Mouse (Mus musculus): Measurements from ENCODE around the gene Mrpl38.
"Not testable (repeated sequence)": the region's sequence is repeated elsewhere in the genome, so short reads cannot be mapped to it uniquely, and the experiment has no call there.

Mrpl38 gene

GRCm38 (mm10) chr11:116110131-116110530 lies 28.5 kb downstream of the Mrpl38 start:
- peak; percentile 82 to 87 for DNase-seq

DNA sequence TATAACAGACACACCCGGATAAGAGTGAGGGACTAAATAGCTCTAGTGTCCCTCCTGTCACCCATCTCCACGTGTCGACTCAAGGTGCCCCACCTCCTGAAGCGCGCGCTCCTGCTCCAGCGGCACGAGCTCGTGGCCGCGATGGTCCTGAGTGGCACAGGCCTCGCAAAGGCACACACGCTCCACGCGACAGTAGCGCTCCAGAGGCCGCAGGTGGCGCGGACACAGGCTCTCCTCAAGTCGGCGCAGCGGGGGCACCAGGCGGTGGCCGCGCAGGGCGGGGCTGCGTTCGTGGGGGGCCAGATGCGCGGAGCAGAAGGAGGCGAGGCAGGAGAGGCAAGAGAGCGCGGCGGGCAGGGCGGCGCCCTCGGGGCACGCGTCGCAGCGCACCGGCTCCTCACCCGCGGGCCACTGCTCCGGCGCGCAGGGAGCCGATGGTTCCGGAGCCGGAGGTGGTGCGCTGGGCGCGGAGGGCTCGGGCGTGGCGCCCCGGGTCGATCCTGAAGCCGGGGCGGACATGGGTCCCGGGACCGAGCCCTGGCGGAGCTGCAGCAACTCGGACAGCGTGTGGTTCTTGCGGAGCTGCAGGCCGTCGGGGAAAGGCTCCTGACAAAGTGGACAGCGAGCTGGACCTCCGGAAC lies 29.1 kb downstream of the Mrpl38 start:
- peak; percentile 60 to 74 for DNase-seq

- peak; percentile 61 to 67 for DNase-seq
Measured at GRCm38 (mm10) chr11:116108464-116109137, 30.1 kb downstream of the Mrpl38 start.

DNA sequence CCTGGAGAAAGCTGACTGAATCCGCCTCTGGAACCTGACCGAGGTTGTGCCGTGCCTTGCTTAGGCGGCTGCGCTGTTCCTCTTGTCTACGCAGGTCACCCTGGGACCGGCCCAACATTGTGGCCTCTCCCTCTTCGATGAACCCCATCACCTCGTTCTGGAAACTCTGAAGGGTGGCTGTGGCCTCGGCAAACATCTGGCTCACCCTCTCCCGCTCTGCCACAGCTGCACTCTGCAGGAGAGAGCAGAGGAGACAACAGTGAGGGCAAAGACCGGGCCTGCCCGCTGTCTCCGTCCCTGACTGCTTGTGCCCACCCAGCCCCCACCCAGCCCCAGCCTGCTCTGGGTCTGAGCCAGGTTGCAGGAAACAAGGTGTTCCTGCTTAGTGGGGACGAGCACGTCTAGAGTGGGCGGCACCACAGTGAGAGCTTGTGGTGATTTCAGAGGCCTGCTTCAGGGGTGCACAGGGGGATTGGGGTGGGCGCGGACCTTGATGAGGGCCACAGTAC lies 30.8 kb downstream of the Mrpl38 start:
- peak; percentile 41 to 58 for DNase-seq

GRCm38 (mm10) chr11:116106963-116107776 lies 31.5 kb downstream of the Mrpl38 start:
- DNase-seq, result peak; percentile 52 to 66

- DNase-seq, result peak; percentile 51 to 64
Measured at GRCm38 (mm10) chr11:116106154-116106962, 32.3 kb downstream of the Mrpl38 start.

DNA sequence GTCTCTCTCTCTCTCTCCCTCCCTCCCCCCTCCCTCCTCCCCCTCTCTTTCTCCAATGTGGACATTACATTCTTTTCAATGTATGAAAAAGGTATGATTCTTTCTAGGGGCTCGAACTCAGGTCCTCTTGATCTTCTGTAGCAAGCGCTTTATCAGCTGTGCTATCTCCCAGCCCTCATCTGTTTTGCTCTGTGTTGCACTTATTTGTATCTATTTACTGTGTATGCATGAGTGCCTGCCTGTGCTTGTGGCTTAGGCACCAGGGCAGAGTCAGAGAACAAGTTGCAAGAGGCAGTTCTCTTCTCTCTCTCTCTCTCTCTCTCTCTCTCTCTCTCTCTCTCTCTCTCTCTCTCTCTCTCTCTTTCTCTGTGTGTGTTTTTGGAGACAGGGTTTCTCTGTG lies 33.6 kb downstream of the Mrpl38 start:
- DNase-seq, result no peak

GRCm38 (mm10) chr11:116104006-116104646 lies 34.5 kb downstream of the Mrpl38 start:
- DNase-seq, result peak; percentile 69 to 75

- no peak for DNase-seq
Measured at GRCm38 (mm10) chr11:116103572-116103971, 35.1 kb downstream of the Mrpl38 start.

DNA sequence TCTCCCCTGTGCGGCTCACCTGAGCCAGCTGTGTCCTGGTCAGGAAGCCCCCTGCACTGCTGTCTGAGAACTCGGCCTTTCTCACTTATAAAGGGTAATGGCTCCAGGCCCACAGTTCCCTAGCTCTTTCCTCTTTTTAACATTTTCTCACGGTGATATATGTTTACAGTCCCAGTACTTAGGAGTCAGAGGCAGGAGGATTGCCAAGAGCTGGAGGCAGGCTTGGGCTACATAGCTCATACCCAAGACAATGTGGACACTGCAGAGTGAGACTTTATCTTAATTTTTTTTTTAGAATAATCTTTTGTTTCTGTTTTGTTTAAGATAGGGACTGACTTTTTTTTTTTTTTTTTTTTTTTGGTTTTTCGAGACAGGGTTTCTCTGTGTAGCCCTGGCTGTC lies 36.2 kb downstream of the Mrpl38 start:
- DNase-seq, result no peak

GRCm38 (mm10) chr11:116101931-116102381 lies 36.7 kb downstream of the Mrpl38 start:
- DNase-seq, result peak; percentile 55 to 67

DNA sequence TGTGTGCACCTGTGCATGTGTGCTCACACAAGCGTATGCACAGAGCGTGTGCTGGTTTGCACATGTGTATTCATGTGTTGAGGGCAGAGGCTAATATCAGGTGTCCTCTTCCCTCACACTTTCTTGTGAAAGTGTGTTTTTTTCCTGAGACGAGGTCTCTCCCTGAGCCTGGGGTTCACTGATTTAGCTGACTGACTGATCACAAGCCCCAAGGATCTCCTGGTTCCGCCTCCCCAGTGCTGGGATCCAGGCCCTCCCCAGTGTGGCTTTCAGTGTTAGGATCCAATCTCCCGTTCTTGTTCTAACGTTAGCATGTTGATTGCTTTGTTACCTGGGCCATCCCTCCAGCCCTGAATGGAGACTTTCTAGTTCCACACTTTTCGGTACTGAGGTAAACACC lies 37.8 kb downstream of the Mrpl38 start:
- DNase-seq, result no peak

GRCm38 (mm10) chr11:116100385-116100784 lies 38.3 kb downstream of the Mrpl38 start:
- peak; percentile 57 to 68 for DNase-seq

DNA sequence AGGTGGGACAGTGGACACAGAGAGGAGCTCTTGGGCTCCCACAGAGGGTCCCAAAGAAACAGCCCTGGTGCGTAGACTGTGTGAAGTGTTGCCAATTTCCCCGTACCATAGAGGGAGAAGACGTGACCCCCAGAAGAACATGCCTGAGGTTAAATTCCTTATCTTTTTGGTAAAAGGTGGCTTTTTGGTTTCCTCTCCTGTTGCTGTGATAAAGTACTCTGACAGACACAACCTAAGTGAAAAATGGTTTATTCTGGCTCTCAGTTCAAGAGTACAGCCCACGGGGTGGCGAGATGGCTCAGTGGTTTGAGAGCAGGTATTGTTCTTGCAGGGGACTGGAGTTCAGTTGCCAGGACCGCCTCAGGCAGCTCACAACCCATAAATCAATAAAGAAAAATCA lies 39.2 kb downstream of the Mrpl38 start:
- DNase-seq, result no peak

DNA sequence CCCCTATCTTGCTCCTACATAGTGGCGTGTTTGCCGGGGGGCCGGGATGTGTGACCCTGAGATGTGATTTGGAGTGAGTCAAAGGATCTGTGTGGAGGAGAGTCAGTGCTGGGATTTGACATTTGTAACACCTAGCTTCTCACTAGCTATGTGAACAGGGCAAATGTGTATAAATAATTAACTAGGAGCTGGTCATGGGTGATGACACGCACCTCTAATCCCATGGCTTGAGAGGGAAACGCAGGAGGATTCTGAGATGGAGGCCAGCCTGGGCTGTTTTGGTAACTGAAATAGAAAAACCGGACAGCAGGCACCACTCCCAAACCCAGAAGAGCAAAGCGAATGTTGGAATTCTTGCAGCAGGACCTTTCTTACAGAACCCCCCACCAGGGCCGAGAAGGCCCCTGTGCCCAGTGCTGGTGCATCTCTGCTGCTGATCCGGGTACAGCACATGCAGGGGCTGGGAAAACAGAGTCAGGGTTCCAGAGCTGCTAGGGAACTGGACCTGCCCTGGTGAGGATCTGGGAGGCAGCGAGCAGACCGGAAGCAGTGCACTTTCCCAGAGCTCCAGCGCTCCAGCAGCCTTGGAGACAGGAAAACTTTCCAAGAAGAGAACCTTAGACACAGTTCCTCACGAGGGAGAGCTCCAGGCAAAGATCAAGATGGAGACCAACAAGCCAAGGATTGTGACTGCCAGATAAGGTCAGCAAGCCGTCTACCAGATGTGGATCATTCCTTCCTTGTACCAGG lies 39.8 kb downstream of the Mrpl38 start:
- peak; percentile 52 to 68 for DNase-seq

DNA sequence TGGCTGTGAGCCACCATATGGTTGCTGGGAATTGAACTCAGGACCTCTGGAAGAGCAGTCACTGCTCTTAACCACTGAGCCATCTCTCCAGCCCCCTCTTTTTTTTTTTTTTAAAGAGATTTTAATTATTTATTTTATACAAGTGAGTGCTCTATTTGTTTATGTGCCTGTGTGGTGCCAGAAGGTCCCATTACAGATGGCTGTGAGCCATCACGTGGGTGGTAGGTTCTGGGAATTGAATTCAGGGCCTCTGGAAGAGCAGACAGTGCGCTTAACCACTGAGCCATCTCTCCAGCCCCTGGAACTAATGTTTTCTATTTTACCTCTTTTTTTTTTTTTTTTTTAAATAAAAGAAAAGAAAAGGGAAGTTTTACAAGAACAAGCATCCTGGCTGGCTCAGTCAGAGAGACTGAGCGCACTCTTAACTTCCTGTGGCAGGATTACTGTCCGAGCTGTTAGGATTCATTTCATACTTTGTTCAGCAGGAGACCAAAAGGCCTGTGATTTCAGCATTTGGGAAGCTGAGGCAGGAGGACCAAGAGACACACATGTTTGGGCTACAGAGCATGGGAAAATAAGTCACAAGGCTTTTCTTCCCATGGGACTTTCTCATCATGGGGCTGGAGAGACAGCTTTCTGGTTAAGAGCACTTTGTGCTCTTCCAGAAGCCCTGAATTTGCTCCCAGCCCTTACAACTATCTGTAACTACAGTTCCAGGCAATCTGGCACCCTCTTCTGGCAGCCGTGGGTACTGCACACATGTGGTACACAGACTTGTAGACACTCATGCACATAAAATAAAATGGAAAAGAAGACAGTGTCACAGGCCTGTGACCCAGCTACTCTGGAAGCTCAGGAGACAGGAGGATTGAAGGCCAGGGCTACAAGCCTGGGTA lies 42.2 kb downstream of the Mrpl38 start:
- DNase-seq, result peak; percentile 66 to 72

- DNase-seq, result peak in 1 of 2 experiments; percentile 65
Measured at GRCm38 (mm10) chr11:116095573-116095972, 43.1 kb downstream of the Mrpl38 start.

DNA sequence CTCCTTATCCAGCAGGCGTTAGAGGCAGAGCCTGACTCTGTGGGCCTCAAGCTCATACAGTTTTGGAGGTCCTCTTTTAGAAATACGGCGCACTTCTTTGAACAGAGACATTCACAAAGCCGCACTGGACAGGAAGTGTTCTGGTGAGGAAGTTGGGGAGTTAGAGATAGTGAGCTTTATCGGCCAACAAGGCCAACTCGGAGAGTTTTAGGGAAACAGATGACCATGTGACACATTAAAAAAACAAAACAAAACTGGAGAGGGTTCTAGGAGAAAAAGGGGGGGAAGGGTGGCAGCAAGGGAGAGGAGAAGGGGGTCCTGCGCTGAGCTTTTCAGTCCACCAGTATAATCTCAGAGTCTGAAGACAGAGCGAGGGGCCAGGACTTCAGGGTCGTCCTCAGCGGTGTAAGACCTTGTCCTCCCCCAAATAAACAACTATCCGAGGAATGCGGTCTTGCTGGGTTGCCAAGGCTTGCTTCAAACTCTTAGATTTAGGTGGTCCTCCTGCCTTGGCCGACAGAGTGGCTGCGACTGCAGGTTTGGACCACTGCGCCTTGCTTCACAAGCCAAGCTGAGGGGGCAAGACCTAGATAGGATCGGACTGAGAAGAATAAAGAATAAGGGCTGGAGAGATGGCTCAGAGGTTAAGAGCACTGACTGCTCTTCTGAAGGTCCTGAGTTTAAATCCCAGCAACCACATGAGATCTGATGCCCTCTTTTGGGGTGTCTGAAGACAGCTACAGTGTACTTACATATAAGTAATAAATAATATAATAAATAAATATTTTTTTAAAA lies 44.7 kb downstream of the Mrpl38 start:
- no peak for DNase-seq

DNA sequence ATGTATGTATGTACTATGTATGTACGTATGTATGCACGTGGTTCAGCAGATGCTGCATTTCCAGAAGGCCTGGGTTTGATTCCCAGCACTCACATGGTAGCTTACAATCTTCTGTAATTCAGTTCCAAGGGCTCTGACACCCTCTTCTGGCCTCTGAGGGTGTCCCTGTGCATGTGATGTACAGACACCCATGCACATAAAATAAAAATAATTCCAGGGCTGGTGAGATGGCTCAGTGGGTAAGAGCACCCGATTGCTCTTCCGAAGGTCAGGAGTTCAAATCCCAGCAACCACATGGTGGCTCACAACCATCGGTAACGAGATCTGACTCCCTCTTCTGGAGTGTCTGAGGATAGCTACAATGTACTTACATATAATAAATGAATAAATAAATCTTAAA lies 45.7 kb downstream of the Mrpl38 start:
- DNase-seq, result not testable (repeated sequence)

Measured in kidney, postnatal 4 days (tissue).